Mouse (Mus musculus) brain, embryonic 14.5 days (tissue): ENCODE measurements around the gene Guca2a. TPM values are rescaled to one million over a fixed set of nuclear protein-coding genes. Genes with fewer than 3 reads are reported as not detected.

ENCODE experiments used
- DNase-seq: peaks from one replicate; pipeline ENCODE4 v3.0.0-alpha.2; 2011; ENCODE audit warnings: low read depth
- CTCF ChIP-seq: fragments of 200-500 bp; IDR thresholded peaks from 2 replicates; pipeline ENCODE4 v1.5.1; 2012; ENCODE audit warnings: inconsistent platforms, mild to moderate bottlenecking, moderate library complexity, borderline replicate concordance; ENCODE audit not compliant: insufficient read depth, insufficient read length; ENCODE audit errors: extremely low read depth
- POLR2A ChIP-seq: fragments of 200-500 bp; IDR thresholded peaks from 2 replicates; pipeline ENCODE4 v1.6.1; 2012; ENCODE audit warnings: mild to moderate bottlenecking, inconsistent platforms, borderline replicate concordance; ENCODE audit not compliant: poor library complexity, insufficient read depth, insufficient read length, severe bottlenecking; ENCODE audit errors: extremely low read depth
- polyA plus RNA-seq: library from polyadenylated mRNA; depleted of rRNA; stranded (reverse); fragments of >200 nt; gene quantifications from 2 replicates; pipeline ENCODE4 v1.2.3, GENCODE M21; 2012

Guca2a gene
- polyA plus RNA-seq, 1 experiment: 0.16 TPM

GRCm38 (mm10) chr4:119657011-119657410 lies 19.5 kb downstream of the Guca2a start:
- no peak for DNase-seq
- TF ChIP-seq POLR2A: no peak
- TF ChIP-seq CTCF: no peak

- no peak for TF ChIP-seq POLR2A
- TF ChIP-seq CTCF: no peak
- no peak for DNase-seq
Measured at GRCm38 (mm10) chr4:119658246-119658645, 20.7 kb downstream of the Guca2a start.

GRCm38 (mm10) chr4:119658731-119659130 lies 21.2 kb downstream of the Guca2a start, which contains the start of gene Guca2b:
Gene Guca2b (minus strand): TSS chr4:119658954.
- TF ChIP-seq CTCF: no peak
- TF ChIP-seq POLR2A: no peak
- DNase-seq: no peak

DNA sequence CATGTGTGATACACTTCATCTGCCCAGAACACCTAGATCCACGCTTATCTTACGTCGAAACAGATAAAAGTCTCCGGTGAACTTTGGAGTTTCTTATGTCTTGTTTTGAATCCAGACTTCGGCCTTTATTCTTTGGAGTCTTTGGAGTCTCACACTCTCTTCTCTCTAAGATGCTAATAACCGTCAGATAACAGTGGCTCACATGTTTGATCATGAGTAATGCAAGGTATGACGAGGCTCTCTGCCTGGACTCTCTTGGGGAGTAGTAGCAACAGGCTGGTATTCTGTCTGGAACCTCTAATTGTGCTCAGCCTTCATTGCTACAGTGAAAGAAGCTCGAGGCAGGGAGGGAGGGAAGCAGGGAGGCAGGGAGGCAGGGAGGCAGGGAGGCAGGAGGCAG lies 22.5 kb downstream of the Guca2a start:
- TF ChIP-seq CTCF (no peak), POLR2A (no peak)
- no peak for DNase-seq

DNA sequence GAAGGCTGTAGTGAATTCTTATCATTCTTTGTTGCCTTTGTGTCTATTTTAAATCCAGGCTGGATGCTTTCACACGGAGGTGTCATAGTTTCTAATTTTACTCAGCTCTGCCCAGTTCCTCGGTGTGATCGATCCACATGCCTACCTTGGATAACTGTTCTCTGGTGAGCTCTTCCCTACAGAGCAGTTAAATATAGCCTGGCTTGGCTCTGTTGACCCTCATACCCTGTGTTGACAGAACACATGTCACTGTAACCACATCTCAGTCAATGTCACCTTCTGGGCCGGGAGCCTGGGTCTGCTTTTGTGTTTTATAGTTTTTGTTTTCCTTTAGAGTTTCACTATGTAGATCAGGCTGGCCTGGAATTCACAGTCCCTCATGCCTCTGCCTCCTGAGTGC lies 24.6 kb downstream of the Guca2a start:
- TF ChIP-seq CTCF (no peak), POLR2A (no peak)
- no peak for DNase-seq

- no peak for TF ChIP-seq CTCF
- no peak for TF ChIP-seq POLR2A
- no peak for DNase-seq
Measured at GRCm38 (mm10) chr4:119662976-119663375, 25.5 kb downstream of the Guca2a start.

DNA sequence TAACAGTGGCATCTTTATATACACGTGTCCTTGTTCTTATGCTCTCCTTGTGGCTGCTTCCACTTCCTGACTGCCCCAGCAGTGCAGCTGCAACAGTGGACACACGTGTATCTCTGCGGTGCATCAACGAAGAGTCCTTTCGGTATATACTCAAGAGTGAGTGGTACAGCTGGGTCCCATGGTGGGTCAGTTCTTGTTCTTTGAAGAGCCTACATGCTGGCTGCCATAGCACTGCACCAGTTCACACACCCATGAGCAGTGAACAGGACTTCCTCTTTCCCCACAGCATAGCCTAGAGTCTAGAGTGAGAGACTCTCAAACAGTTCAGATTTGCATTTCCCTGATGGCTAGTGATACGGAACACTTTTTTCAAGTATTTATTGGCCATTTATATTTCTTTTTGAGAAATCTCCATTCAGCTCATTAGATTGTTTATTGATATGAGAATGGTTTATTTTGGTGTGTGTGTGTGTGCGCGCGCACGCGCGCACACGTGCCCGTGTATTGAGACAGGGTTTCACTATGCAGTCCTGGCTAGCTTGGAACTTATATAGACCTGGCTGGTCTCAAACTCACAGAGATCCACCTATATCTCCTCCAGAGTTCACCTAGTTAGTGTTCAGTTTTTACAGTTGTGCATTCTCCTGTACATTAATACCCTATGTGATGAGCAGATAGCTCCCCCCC lies 26.0 kb downstream of the Guca2a start:
- TF ChIP-seq CTCF (no peak), POLR2A (no peak)
- DNase-seq: no peak

DNA sequence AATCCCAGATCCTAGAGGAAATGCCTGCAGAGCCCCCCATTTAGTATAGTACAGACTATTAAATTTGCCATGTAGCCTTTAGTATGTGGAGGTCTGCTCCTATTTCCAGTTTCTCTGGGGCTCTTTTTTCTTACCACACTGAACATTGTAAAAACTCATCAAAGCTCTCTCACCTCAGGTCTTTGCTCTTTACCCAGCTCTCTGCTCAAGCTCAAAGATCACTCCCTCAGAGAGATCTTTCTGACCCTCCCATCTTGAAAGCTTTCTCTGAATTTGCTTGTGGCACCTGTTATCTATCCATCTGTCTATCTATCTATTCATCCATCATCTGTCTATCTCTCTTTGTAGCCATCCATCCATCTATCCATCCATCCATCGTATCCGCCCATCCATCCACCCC lies 27.7 kb downstream of the Guca2a start:
- TF ChIP-seq CTCF (no peak), POLR2A (no peak)
- DNase-seq: no peak

DNA sequence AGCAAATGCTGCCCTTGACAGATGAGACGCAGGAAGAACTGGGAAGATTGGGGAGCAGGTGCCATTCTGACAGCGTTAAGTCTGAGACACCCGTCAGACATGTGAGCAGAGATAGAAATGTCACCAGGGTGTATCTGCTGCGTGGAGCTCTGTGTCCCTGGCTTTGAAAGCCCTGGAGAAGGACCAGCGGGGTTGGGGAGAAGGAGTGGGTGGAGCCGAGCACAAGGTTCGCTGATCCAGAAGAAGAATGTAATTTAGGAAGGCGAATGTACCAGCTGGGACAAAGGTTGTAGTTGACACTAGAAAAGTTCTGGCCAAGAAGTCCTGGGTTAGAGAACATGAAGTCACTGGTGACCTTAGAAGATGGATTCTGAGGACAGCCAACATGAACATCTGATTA lies 28.6 kb downstream of the Guca2a start:
- DNase-seq: no peak
- no peak for TF ChIP-seq POLR2A
- no peak for TF ChIP-seq CTCF

DNA sequence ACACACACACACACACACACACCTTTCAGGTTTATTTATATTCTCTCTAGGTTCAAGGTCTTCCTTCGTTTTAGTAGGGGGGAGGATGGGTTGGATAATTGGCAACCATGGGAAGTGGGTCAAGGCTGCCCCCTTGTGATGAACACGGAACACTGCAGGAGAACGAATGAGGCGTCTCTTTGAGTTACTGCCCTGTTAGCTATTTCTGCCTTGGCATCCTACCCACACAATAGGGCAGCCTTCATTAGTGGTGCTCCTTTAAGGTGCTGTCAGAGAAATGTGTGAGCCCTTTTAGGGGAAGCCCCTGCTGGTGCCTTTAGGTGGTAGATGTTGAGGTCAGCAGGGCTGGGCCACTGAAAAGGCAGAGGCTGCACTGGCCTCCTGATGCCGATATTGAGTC lies 29.9 kb downstream of the Guca2a start:
- TF ChIP-seq CTCF (peak; percentile 84), POLR2A (no peak)
- DNase-seq: peak; percentile 65

GRCm38 (mm10) chr4:119668185-119668584 lies 30.7 kb downstream of the Guca2a start:
- TF ChIP-seq POLR2A (no peak), CTCF (no peak)
- no peak for DNase-seq

GRCm38 (mm10) chr4:119668596-119668995 lies 31.1 kb downstream of the Guca2a start:
- TF ChIP-seq POLR2A (no peak), CTCF (no peak)
- no peak for DNase-seq
